Mouse (Mus musculus): Measurements from ENCODE around the gene Ric3. TPM values are rescaled to one million over a fixed set of nuclear protein-coding genes. Genes with fewer than 3 reads are reported as not detected.
"Not testable (repeated sequence)": the region's sequence is repeated elsewhere in the genome, so short reads cannot be mapped to it uniquely, and the experiment has no call there.

Ric3 gene
- total RNA-seq (2014; rRNA removed) (42.2 and 61.0 TPM in 2 replicates), polyA plus RNA-seq (2015; fragmentation: Nextera tagmentation; extraction: Ambion mirVana) (26.7 and 32.4 TPM in 2 replicates)

- Histone ChIP-seq H3K4me1 (ENCODE audit: insufficient read depth) (peaks cover 11% of the 10 kb centered on the region), H3K4me2 (ENCODE audit: low read depth) (peak within 1 kb of the TSS; percentile 60), H3K9me3 (ENCODE audit: low read length) (no peaks in the 10 kb centered on the region), H3K4me3 (ENCODE audit: low read depth, low read length) (peak within 1 kb of the TSS; percentile 78), H3K36me3 (ENCODE audit: insufficient read depth) (no peaks in the 10 kb centered on the region), H3K27ac (ENCODE audit: low read depth, low read length) (peak within 1 kb of the TSS; percentile 62), H3K9ac (peak within 1 kb of the TSS; percentile 81), H3K27me3 (ENCODE audit: insufficient read depth, low read length) (0 out of 2 replicates have a peak, but pooled peaks cover 6% of the 10 kb centered on the region)
- peak; percentile 88 for DNase-seq
- TF ChIP-seq CTCF (IDR thresholded peaks at IDR 0.05; ENCODE audit: low read depth) = no peak
- WGBS = 4% methylated on average over 50 of the region's 50 CpGs
- peak; percentile 98 for ATAC-seq
Observed at GRCm38 (mm10) chr7:109083113-109083812, at the start of gene Ric3. Gene Ric3, minus strand, starts transcription at chr7:109083331.

- Histone ChIP-seq H3K4me3 (ENCODE audit: low read depth, low read length) (no peak overlapping the region), H3K9me3 (ENCODE audit: low read length) (no peaks in the 10 kb centered on the region), H3K4me2 (ENCODE audit: low read depth) (no peak overlapping the region), H3K27me3 (ENCODE audit: insufficient read depth, low read length) (no peaks in the 10 kb centered on the region), H3K4me1 (ENCODE audit: insufficient read depth) (no peaks in the 10 kb centered on the region), H3K36me3 (ENCODE audit: insufficient read depth) (no peaks in the 10 kb centered on the region), H3K27ac (ENCODE audit: low read depth, low read length) (no peak overlapping the region), H3K9ac (no peak overlapping the region)
- 69% methylated on average over 2 of the region's 2 CpGs for WGBS
- TF ChIP-seq CTCF (IDR thresholded peaks at IDR 0.05; ENCODE audit: low read depth) = no peak
- DNase-seq (peak; percentile 23), ATAC-seq (no peak)
Observed at GRCm38 (mm10) chr7:109131565-109131964, 48.4 kb upstream of the Ric3 start.

- no peak overlapping the region for H3K4me3 ChIP-seq (ENCODE audit: low read depth, low read length)
- ATAC-seq (no peak), DNase-seq (no peak)
- no peak overlapping the region for H3K4me2 ChIP-seq (ENCODE audit: low read depth)
- no peaks in the 10 kb centered on the region for H3K4me1 ChIP-seq (ENCODE audit: insufficient read depth)
- H3K9ac ChIP-seq = no peak overlapping the region
- no peaks in the 10 kb centered on the region for H3K9me3 ChIP-seq (ENCODE audit: low read length)
- H3K27ac ChIP-seq (ENCODE audit: low read depth, low read length) = no peak overlapping the region
- no peaks in the 10 kb centered on the region for H3K36me3 ChIP-seq (ENCODE audit: insufficient read depth)
- no peaks in the 10 kb centered on the region for H3K27me3 ChIP-seq (ENCODE audit: insufficient read depth, low read length)
- WGBS = 53% methylated on average over 5 of the region's 5 CpGs
- no peak for TF ChIP-seq CTCF (IDR thresholded peaks at IDR 0.05; ENCODE audit: low read depth)
Observed at GRCm38 (mm10) chr7:109129946-109130686, 47.0 kb upstream of the Ric3 start.

GRCm38 (mm10) chr7:109129442-109129841, 46.3 kb upstream of the Ric3 start:
- Histone ChIP-seq H3K27ac (ENCODE audit: low read depth, low read length) (no peak overlapping the region), H3K9ac (no peak overlapping the region), H3K4me2 (ENCODE audit: low read depth) (no peak overlapping the region), H3K4me1 (ENCODE audit: insufficient read depth) (no peaks in the 10 kb centered on the region), H3K36me3 (ENCODE audit: insufficient read depth) (no peaks in the 10 kb centered on the region), H3K9me3 (ENCODE audit: low read length) (no peaks in the 10 kb centered on the region), H3K27me3 (ENCODE audit: insufficient read depth, low read length) (no peaks in the 10 kb centered on the region), H3K4me3 (ENCODE audit: low read depth, low read length) (no peak overlapping the region)
- no peak for TF ChIP-seq CTCF (IDR thresholded peaks at IDR 0.05; ENCODE audit: low read depth)
- ATAC-seq = no peak
- no peak for DNase-seq

GRCm38 (mm10) chr7:109115929-109116328, 32.8 kb upstream of the Ric3 start:
- H3K9ac ChIP-seq = no peak overlapping the region
- WGBS = 24% methylated on average over 4 of the region's 4 CpGs
- no peaks in the 10 kb centered on the region for H3K9me3 ChIP-seq (ENCODE audit: low read length)
- ATAC-seq (0 out of 2 replicates have a peak, but pooled peaks have one; percentile 4), DNase-seq (no peak)
- H3K4me3 ChIP-seq (ENCODE audit: low read depth, low read length) = no peak overlapping the region
- 0 out of 2 replicates have a peak overlapping the region, but pooled peaks have one; percentile 15 for H3K27ac ChIP-seq (ENCODE audit: low read depth, low read length)
- H3K36me3 ChIP-seq (ENCODE audit: insufficient read depth) = no peaks in the 10 kb centered on the region
- H3K4me1 ChIP-seq (ENCODE audit: insufficient read depth) = peaks cover 5% of the 10 kb centered on the region; the same call in 1 of the 2 replicates
- no peak overlapping the region for H3K4me2 ChIP-seq (ENCODE audit: low read depth)
- H3K27me3 ChIP-seq (ENCODE audit: insufficient read depth, low read length) = no peaks in the 10 kb centered on the region
- TF ChIP-seq CTCF (IDR thresholded peaks at IDR 0.05; ENCODE audit: low read depth) = no peak

GRCm38 (mm10) chr7:109115488-109115887, 32.4 kb upstream of the Ric3 start:
- 0% methylated on average over 1 of the region's 4 CpGs for WGBS
- not testable (repeated sequence) for H3K27me3 ChIP-seq (ENCODE audit: insufficient read depth, low read length); H3K27ac ChIP-seq (ENCODE audit: low read depth, low read length); H3K4me1 ChIP-seq (ENCODE audit: insufficient read depth); H3K9ac ChIP-seq; H3K36me3 ChIP-seq (ENCODE audit: insufficient read depth); H3K4me3 ChIP-seq (ENCODE audit: low read depth, low read length); H3K9me3 ChIP-seq (ENCODE audit: low read length); H3K4me2 ChIP-seq (ENCODE audit: low read depth); DNase-seq
- ATAC-seq = peak; percentile 85

- no peak for TF ChIP-seq CTCF (IDR thresholded peaks at IDR 0.05; ENCODE audit: low read depth)
Observed at GRCm38 (mm10) chr7:109114950-109115349, 31.8 kb upstream of the Ric3 start.

More at GRCm38 (mm10) chr7:109114950-109115349, 31.8 kb upstream of the Ric3 start:
- Histone ChIP-seq H3K4me3 (ENCODE audit: low read depth, low read length) (no peak overlapping the region), H3K36me3 (ENCODE audit: insufficient read depth) (no peaks in the 10 kb centered on the region), H3K4me1 (ENCODE audit: insufficient read depth) (peaks cover 5% of the 10 kb centered on the region; the same call in 1 of the 2 replicates), H3K9ac (no peak overlapping the region), H3K27ac (ENCODE audit: low read depth, low read length) (no peak overlapping the region), H3K27me3 (ENCODE audit: insufficient read depth, low read length) (no peaks in the 10 kb centered on the region), H3K9me3 (ENCODE audit: low read length) (no peaks in the 10 kb centered on the region), H3K4me2 (ENCODE audit: low read depth) (no peak overlapping the region)
- ATAC-seq (peak; percentile 47), DNase-seq (peak; percentile 48)
- 10% methylated on average over 10 of the region's 10 CpGs for WGBS

Data from forebrain, postnatal 0 days (tissue).